Mouse (Mus musculus): ENCODE results near the gene Donson. TPM values are rescaled to one million over a fixed set of nuclear protein-coding genes. Genes with fewer than 3 reads are reported as not detected.

Gene Donson
- 12.0 and 12.2 TPM in 2 replicates for polyA plus RNA-seq (2015; fragmentation: Nextera tagmentation; extraction: Ambion mirVana)

DNA sequence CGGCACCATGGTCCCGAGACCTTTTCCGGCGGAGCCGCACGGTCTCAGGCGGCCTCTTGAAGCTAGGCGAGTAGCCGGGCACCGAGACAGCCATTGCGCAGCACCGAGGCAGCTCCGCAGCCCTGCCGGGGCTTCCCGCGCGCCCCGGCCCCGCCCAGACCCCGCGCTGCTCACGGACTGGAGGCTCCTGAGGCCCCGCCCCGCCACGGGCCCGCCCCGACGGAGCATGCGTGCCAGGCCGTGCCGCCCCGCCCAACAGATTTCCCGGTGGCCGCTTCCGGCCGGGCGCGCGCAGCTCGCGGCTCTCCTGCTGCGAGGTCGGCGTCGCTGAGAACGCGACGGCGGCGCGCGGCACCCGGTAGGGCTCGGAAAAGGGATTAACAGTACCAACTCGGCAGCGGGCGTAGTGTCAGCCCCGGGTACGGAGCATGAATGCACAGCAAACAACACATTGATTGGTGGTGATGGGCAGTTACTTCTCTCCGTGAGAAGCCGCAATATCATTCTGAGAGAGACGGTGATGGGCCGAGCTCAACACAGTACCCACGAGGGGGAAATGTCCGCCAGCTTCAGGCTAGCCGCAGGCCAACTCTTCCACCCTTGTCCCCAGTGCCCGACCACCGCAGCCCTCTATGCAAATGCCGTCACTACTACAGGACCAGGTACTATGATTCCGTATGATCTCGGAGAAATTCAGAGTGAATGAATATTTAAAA, at the start of gene Donson:
Gene Donson, minus strand, starts transcription at position 152 of the 716 bp plus-strand sequence.
- no peaks in the 10 kb centered on the region for H3K27me3 ChIP-seq (replicated peaks; ENCODE audit: control insufficient read depth, insufficient read depth, low read length)
- H3K4me3 ChIP-seq (ENCODE audit: low read length), result peak within 1 kb of the TSS; percentile 90
- H3K9ac ChIP-seq (ENCODE audit: low read depth, low read length), result peak within 1 kb of the TSS; percentile 91
- H3K4me1 ChIP-seq (ENCODE audit: control insufficient read depth, insufficient read depth, low read length), result peaks cover 7% of the 10 kb centered on the region
- peaks cover 3% of the 10 kb centered on the region; the same call in 1 of the 2 replicates for H3K36me3 ChIP-seq (ENCODE audit: control insufficient read depth, insufficient read depth, low read length)
- no peaks in the 10 kb centered on the region for H3K9me3 ChIP-seq (ENCODE audit: control insufficient read depth, low read length)
- H3K4me2 ChIP-seq (ENCODE audit: low read depth, low read length), result peak within 1 kb of the TSS; percentile 97
- under 1% methylated on average over 71 of the region's 71 CpGs for WGBS
- H3K27ac ChIP-seq (ENCODE audit: low read length), result peak within 1 kb of the TSS; percentile 69
- peak; percentile 99 for ATAC-seq

GRCm38 (mm10) chr16:91736046-91736816, 47.7 kb upstream of the Donson start:
- Histone ChIP-seq H3K27ac (ENCODE audit: low read length) (no peak overlapping the region), H3K4me2 (ENCODE audit: low read depth, low read length) (no peak overlapping the region), H3K36me3 (ENCODE audit: control insufficient read depth, insufficient read depth, low read length) (no peaks in the 10 kb centered on the region), H3K4me3 (ENCODE audit: low read length) (no peak overlapping the region), H3K9ac (ENCODE audit: low read depth, low read length) (no peak overlapping the region), H3K9me3 (ENCODE audit: control insufficient read depth, low read length) (no peaks in the 10 kb centered on the region), H3K27me3 (replicated peaks; ENCODE audit: control insufficient read depth, insufficient read depth, low read length) (no peaks in the 10 kb centered on the region), H3K4me1 (ENCODE audit: control insufficient read depth, insufficient read depth, low read length) (peaks cover 13% of the 10 kb centered on the region)
- WGBS, result 86% methylated on average over 7 of the region's 7 CpGs
- ATAC-seq, result no peak

- Histone ChIP-seq H3K27me3 (replicated peaks; ENCODE audit: control insufficient read depth, insufficient read depth, low read length) (no peaks in the 10 kb centered on the region), H3K36me3 (ENCODE audit: control insufficient read depth, insufficient read depth, low read length) (no peaks in the 10 kb centered on the region), H3K4me3 (ENCODE audit: low read length) (no peak overlapping the region), H3K9ac (ENCODE audit: low read depth, low read length) (no peak overlapping the region), H3K4me1 (ENCODE audit: control insufficient read depth, insufficient read depth, low read length) (peaks cover 13% of the 10 kb centered on the region), H3K27ac (ENCODE audit: low read length) (no peak overlapping the region), H3K4me2 (ENCODE audit: low read depth, low read length) (no peak overlapping the region), H3K9me3 (ENCODE audit: control insufficient read depth, low read length) (no peaks in the 10 kb centered on the region)
- ATAC-seq, result no peak
- WGBS, result 75% methylated on average over 5 of the region's 5 CpGs
Observed at GRCm38 (mm10) chr16:91734771-91735170, 46.2 kb upstream of the Donson start.

DNA sequence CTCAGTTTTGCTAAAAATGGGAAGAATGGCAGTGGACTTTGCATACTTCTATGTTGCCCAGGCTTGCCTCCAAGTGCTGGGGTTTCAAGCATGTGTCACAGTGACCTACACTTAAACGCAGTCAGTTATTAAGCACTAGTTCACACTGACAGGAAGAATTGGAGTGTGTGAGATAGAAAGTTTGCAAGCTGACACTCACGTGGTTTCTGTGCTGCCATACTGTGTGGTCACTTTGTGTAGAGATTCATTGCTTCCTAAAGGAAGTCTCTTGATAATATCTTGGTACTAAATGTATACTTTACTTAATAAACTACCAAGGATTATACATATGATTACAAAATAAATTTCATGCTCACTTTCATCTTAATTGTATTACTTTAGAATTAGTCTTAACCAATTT, 44.2 kb upstream of the Donson start:
- H3K9me3 ChIP-seq (ENCODE audit: control insufficient read depth, low read length), result no peaks in the 10 kb centered on the region
- no peak overlapping the region for H3K4me3 ChIP-seq (ENCODE audit: low read length)
- ATAC-seq, result no peak
- 71% methylated on average over 2 of the region's 2 CpGs for WGBS
- H3K4me2 ChIP-seq (ENCODE audit: low read depth, low read length), result no peak overlapping the region
- H3K4me1 ChIP-seq (ENCODE audit: control insufficient read depth, insufficient read depth, low read length), result peaks cover 13% of the 10 kb centered on the region
- no peaks in the 10 kb centered on the region for H3K27me3 ChIP-seq (replicated peaks; ENCODE audit: control insufficient read depth, insufficient read depth, low read length)
- no peak overlapping the region for H3K27ac ChIP-seq (ENCODE audit: low read length)
- H3K9ac ChIP-seq (ENCODE audit: low read depth, low read length), result no peak overlapping the region
- no peaks in the 10 kb centered on the region for H3K36me3 ChIP-seq (ENCODE audit: control insufficient read depth, insufficient read depth, low read length)

DNA sequence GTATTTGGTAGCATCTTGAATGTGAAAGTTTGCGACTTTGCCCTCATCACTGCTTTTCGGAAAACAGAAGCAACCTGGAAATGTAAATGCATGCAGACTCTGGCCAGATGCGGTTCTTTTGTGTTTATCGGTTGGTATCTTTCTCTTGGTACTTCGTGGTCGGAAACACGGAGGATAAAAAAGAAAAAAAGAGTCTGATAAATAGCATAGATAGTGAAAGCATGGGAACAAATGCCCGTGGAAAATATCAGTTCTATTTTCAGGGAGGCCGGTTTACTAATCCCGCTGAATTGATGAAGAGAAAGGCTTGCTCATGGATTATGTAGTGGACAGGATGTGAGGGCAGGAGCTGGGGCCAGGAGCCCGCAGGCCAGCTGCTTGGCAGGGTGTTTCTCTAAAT, 41.9 kb upstream of the Donson start:
- Histone ChIP-seq H3K4me3 (ENCODE audit: low read length) (peak overlapping the region; percentile 90), H3K9me3 (ENCODE audit: control insufficient read depth, low read length) (no peaks in the 10 kb centered on the region), H3K36me3 (ENCODE audit: control insufficient read depth, insufficient read depth, low read length) (no peaks in the 10 kb centered on the region), H3K27me3 (replicated peaks; ENCODE audit: control insufficient read depth, insufficient read depth, low read length) (no peaks in the 10 kb centered on the region), H3K27ac (ENCODE audit: low read length) (peak overlapping the region; percentile 83), H3K4me1 (ENCODE audit: control insufficient read depth, insufficient read depth, low read length) (peaks cover 24% of the 10 kb centered on the region), H3K9ac (ENCODE audit: low read depth, low read length) (peak overlapping the region; percentile 87), H3K4me2 (ENCODE audit: low read depth, low read length) (peak overlapping the region; percentile 77)
- 2% methylated on average over 11 of the region's 11 CpGs for WGBS
- ATAC-seq, result no peak

DNA sequence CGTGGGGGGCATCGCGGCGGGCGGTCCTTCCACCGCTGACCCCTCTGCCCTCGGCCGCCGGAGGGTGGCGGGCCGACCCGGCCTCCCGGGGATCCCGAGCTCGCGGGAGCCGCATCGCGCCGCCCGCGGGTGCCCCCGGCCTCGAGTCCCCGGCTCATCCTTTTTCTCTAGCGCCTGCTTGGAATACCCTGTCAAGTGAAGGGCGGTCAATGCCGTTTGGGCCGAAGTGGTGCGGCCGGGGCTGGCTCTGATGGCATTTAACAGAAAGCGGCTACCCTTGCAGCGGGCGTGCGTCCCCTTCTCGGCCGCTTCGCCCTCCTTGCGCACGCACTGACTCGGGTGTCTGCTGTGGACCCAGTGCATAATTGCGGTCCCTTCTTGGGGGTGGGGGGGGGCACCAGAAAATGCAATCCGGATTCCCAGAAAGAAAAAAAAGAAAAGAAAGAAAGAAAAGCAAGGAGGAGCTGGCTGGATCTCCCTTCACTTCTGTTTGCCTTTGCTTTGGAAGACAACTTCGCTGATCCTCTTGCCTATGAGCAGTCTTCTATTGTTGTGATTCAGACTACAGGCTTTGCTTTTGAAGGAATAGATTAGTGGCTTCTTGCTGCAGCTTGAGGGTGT, 41.4 kb upstream of the Donson start:
- under 1% methylated on average over 44 of the region's 44 CpGs for WGBS
- no peaks in the 10 kb centered on the region for H3K27me3 ChIP-seq (replicated peaks; ENCODE audit: control insufficient read depth, insufficient read depth, low read length)

GRCm38 (mm10) chr16:91729066-91729482, 40.5 kb upstream of the Donson start, which contains the start of gene Itsn1:
Itsn1 (plus strand) TSS chr16:91729281.
- ATAC-seq, result peak; percentile 94
- Histone ChIP-seq H3K4me1 (ENCODE audit: control insufficient read depth, insufficient read depth, low read length) (peaks cover 16% of the 10 kb centered on the region), H3K9ac (ENCODE audit: low read depth, low read length) (peak within 1 kb of the TSS; percentile 87), H3K4me3 (ENCODE audit: low read length) (peak within 1 kb of the TSS; percentile 90), H3K4me2 (ENCODE audit: low read depth, low read length) (peak within 1 kb of the TSS; percentile 77), H3K36me3 (ENCODE audit: control insufficient read depth, insufficient read depth, low read length) (no peaks in the 10 kb centered on the region), H3K27ac (ENCODE audit: low read length) (peak within 1 kb of the TSS; percentile 93), H3K9me3 (ENCODE audit: control insufficient read depth, low read length) (no peaks in the 10 kb centered on the region), H3K27me3 (replicated peaks; ENCODE audit: control insufficient read depth, insufficient read depth, low read length) (no peaks in the 10 kb centered on the region)
- WGBS, result under 1% methylated on average over 33 of the region's 33 CpGs

More for the DNA sequence above, 41.4 kb upstream of the Donson start:
- Histone ChIP-seq H3K4me1 (ENCODE audit: control insufficient read depth, insufficient read depth, low read length) (peaks cover 22% of the 10 kb centered on the region), H3K9ac (ENCODE audit: low read depth, low read length) (peak overlapping the region; percentile 87), H3K9me3 (ENCODE audit: control insufficient read depth, low read length) (no peaks in the 10 kb centered on the region), H3K36me3 (ENCODE audit: control insufficient read depth, insufficient read depth, low read length) (no peaks in the 10 kb centered on the region), H3K27ac (ENCODE audit: low read length) (peak overlapping the region; percentile 83), H3K4me3 (ENCODE audit: low read length) (peak overlapping the region; percentile 90), H3K4me2 (ENCODE audit: low read depth, low read length) (peak overlapping the region; percentile 77)
- no peak for ATAC-seq

- whole genome bisulfite sequencing, result under 1% methylated on average over 46 of the region's 46 CpGs
- Histone ChIP-seq H3K36me3 (ENCODE audit: control insufficient read depth, insufficient read depth, low read length) (no peaks in the 10 kb centered on the region), H3K4me2 (ENCODE audit: low read depth, low read length) (peak within 1 kb of the TSS; percentile 77), H3K4me3 (ENCODE audit: low read length) (peak within 1 kb of the TSS; percentile 90), H3K4me1 (ENCODE audit: control insufficient read depth, insufficient read depth, low read length) (peaks cover 16% of the 10 kb centered on the region), H3K9ac (ENCODE audit: low read depth, low read length) (peak within 1 kb of the TSS; percentile 87), H3K9me3 (ENCODE audit: control insufficient read depth, low read length) (no peaks in the 10 kb centered on the region), H3K27ac (ENCODE audit: low read length) (peak within 1 kb of the TSS; percentile 93), H3K27me3 (replicated peaks; ENCODE audit: control insufficient read depth, insufficient read depth, low read length) (no peaks in the 10 kb centered on the region)
- ATAC-seq, result peak; percentile 97
Observed at GRCm38 (mm10) chr16:91728123-91729065, 39.8 kb upstream of the Donson start, which contains the start of gene Cryzl1. Cryzl1 (minus strand) TSS chr16:91728975.

Measured in intestine, embryonic 16.5 days (tissue).